Mouse (Mus musculus) myocyte (in vitro differentiated cells): ENCODE data around the gene Gas7.

ENCODE experiments used
- CEBPB ChIP-seq: IDR thresholded peaks from 2 replicates; pipeline ENCODE4 v1.6.1; 2011; ENCODE audit warnings: mild to moderate bottlenecking, moderate library complexity; ENCODE audit not compliant: poor library complexity, insufficient read depth, severe bottlenecking
- MAX ChIP-seq: IDR thresholded peaks from one replicate; pipeline ENCODE4 v1.6.1; 2011; ENCODE audit warnings: low read depth, mild to moderate bottlenecking, control low read depth
- POLR2A ChIP-seq: IDR thresholded peaks from one replicate; pipeline ENCODE4 v1.6.1; 2011; ENCODE audit warnings: low read depth, mild to moderate bottlenecking, control low read depth, moderate library complexity; ENCODE audit not compliant: insufficient read length
- POLR2AphosphoS2 ChIP-seq: IDR thresholded peaks from one replicate; pipeline ENCODE4 v1.6.1; 2011; ENCODE audit warnings: low read depth, control low read depth; ENCODE audit not compliant: insufficient read length
- TCF3 ChIP-seq: IDR thresholded peaks from one replicate; pipeline ENCODE4 v1.6.1; 2011; ENCODE audit warnings: low read depth, control low read depth; ENCODE audit not compliant: insufficient read length
- USF1 ChIP-seq: IDR thresholded peaks from one replicate; pipeline ENCODE4 v1.6.1; 2011; ENCODE audit warnings: low read depth, mild to moderate bottlenecking, control low read depth, moderate library complexity

DNA sequence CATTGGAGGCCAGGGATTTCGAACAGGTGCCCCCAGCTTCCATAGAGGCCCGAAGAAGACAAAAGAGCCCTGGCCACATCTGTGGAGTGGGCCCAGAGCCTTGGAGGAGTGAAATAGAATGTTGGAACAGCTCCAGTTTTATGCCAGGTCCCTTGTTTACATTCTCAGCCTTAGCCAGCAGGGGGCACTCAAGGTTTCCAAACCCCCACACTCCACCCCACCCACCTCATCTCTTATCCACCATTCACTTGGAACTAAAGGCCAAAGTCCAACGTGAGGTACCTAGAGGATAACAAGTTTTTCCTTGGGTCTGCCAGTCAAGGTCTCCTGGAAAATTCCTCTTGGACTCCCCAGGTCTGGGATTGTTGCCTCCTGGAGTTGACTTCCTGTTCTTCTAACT, 27.0 kb upstream of the Gas7 start:
- no peak for TF ChIP-seq POLR2A
- TF ChIP-seq USF1 = no peak
- no peak for TF ChIP-seq CEBPB
- TF ChIP-seq TCF3 = no peak
- no peak for TF ChIP-seq MAX
- TF ChIP-seq POLR2AphosphoS2 = no peak
